Mouse (Mus musculus): Measurements from ENCODE around the gene Tk1. TPM values are rescaled to one million over a fixed set of nuclear protein-coding genes. Genes with fewer than 3 reads are reported as not detected.
"Not testable (repeated sequence)": the region's sequence is repeated elsewhere in the genome, so short reads cannot be mapped to it uniquely, and the experiment has no call there.

The Tk1 gene
- polyA plus RNA-seq, 1 experiment from 2014 or later = 58.0 TPM

DNA sequence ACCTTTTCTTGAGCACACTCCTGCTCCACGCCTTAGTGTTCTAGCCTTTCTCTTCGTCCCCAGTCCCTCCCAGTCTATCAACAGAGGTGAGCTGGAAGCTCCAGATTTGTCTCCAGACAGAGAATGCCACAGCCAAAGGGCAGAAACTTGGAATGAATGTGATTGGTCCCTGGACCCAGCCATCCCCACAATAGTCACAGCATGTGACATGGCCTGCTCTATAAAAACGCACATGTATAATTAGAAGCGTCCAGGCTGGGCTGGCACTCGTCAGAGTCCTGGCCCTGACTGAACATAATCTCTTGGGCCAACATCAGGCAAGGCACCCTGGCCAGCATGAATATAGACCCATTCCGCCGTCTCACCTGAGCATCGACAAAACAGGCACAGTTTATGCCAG, 6.8 kb downstream of the Tk1 start:
- 73% methylated on average over 8 of the region's 8 CpGs for WGBS
- Histone ChIP-seq H3K4me2 (replicated peaks; ENCODE audit: low read depth) (no peak overlapping the region), H3K9ac (ENCODE audit: low read length) (no peak overlapping the region), H3K27ac (replicated peaks) (no peak overlapping the region), H3K27me3 (ENCODE audit: control insufficient read depth, insufficient read depth, low read length) (no peaks in the 10 kb centered on the region), H3K9me3 (ENCODE audit: control insufficient read depth, low read length) (no peaks in the 10 kb centered on the region), H3K4me1 (replicated peaks; ENCODE audit: control insufficient read depth, insufficient read depth) (peaks cover 6% of the 10 kb centered on the region; the same call in 1 of the 2 replicates), H3K36me3 (ENCODE audit: control insufficient read depth, insufficient read depth, low read length) (peaks cover 5% of the 10 kb centered on the region; the same call in 1 of the 2 replicates), H3K4me3 (ENCODE audit: low read depth, low read length) (no peak overlapping the region)
- DNase-seq (ENCODE audit: low spot score) = no peak
- no peak for ATAC-seq (ENCODE audit: low FRiP score, low TSS enrichment)
- TF ChIP-seq CTCF (IDR thresholded peaks at IDR 0.05; ENCODE audit: low read depth) = no peak
- no peak for TF ChIP-seq EP300 (optimal IDR thresholded peaks at IDR 0.05)

DNA sequence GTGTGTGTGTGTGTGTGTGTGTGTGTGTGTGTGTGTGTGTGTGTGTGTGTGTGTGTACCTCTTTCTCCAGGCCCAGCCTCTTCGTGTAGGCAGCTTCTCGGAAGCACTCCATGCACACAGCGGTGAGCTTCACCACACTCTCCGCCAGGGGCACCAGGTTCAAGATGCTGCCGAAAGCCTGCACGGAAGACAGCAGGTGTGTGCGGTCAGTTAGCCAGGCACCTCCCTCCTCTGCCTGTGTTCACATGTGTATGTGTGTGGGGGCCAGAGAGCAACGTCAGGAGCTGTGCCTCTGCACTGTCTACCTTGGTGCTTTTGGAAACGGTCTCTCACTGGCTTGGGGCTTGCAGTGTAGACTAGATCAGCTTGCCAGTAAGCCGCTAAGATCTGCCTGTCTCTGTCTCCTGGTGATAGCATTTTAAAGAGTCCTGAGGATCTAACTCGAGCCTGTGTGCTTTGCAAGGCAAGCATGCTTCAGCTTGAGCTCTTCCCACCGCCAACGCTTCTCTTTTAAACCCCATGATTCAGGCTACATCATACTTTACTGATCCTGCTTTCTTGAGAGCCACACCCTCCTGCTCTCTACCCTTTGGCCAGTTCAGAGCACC, 9.4 kb downstream of the Tk1 start:
- DNase-seq (ENCODE audit: low spot score) = no peak
- WGBS = 76% methylated on average over 13 of the region's 13 CpGs
- no peak overlapping the region for H3K4me3 ChIP-seq (ENCODE audit: low read depth, low read length)
- no peak overlapping the region for H3K9ac ChIP-seq (ENCODE audit: low read length)
- H3K27me3 ChIP-seq (ENCODE audit: control insufficient read depth, insufficient read depth, low read length) = no peaks in the 10 kb centered on the region
- ATAC-seq (ENCODE audit: low FRiP score, low TSS enrichment) = peak; percentile 11; the same call in 1 of the 2 replicates
- H3K27ac ChIP-seq (replicated peaks) = no peak overlapping the region
- H3K4me1 ChIP-seq (replicated peaks; ENCODE audit: control insufficient read depth, insufficient read depth) = no peaks in the 10 kb centered on the region
- peaks cover 9% of the 10 kb centered on the region; the same call in 1 of the 2 replicates for H3K36me3 ChIP-seq (ENCODE audit: control insufficient read depth, insufficient read depth, low read length)
- H3K9me3 ChIP-seq (ENCODE audit: control insufficient read depth, low read length) = no peaks in the 10 kb centered on the region
- no peak for TF ChIP-seq CTCF (IDR thresholded peaks at IDR 0.05; ENCODE audit: low read depth)
- no peak for TF ChIP-seq EP300 (optimal IDR thresholded peaks at IDR 0.05)
- H3K4me2 ChIP-seq (replicated peaks; ENCODE audit: low read depth) = no peak overlapping the region

DNA sequence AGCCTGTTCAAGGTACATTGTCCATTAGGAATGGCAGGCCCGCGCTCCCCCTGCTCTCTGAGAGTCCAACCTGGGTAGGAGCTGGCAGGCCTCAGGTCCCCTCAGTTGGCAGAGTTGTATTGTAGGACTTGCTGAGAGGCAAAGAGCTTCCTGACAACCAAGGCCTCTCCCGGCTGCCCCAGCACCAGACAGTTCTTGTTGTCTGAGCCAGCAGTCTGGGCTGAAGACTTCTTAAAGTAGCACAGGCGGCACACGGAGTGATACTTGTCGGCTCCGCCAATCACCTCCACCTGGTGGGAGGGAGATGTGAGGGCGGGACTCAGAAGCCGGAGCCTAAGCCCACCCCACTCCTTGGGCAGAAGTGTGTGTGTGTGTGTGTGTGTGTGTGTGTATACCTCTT, 10.0 kb downstream of the Tk1 start:
- H3K27me3 ChIP-seq (ENCODE audit: control insufficient read depth, insufficient read depth, low read length) = not testable (repeated sequence)

DNA sequence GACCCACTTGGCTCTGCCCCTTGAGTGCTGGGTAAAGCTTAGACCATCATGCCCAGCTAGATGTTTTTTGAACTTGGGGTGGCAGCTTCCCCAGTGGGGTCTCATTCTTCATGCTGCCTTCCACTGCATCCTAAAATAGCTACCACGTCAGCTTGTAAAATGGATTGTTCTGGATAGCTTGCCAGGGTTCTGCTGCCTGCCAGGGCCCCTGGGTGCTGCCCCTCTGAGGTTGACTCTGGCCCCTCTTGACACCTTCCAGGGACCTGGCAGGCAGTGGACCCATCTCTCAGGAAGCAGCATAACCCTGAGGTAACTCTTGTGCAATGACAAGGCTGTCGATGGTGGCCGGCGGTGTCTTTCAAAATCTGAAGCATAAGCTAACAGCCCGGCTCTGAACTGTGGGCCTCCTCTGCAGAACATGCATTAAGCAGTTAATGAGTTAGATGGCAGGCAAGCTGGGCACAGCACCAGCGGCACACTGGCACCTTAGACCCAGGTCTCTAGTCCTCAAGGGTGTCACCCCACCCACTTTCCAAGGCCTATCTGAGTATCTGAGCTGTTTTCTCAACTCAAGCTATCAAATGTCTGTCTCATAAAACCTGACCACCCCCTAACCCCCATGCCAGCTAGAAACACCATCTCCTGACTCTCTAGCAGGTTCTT, 11.1 kb downstream of the Tk1 start:
- TF ChIP-seq CTCF (IDR thresholded peaks at IDR 0.05; ENCODE audit: low read depth) (no peak), EP300 (optimal IDR thresholded peaks at IDR 0.05) (no peak)
- no peak overlapping the region for H3K4me2 ChIP-seq (replicated peaks; ENCODE audit: low read depth)
- H3K4me1 ChIP-seq (replicated peaks; ENCODE audit: control insufficient read depth, insufficient read depth) = 0 out of 2 replicates have a peak, but pooled peaks cover 3% of the 10 kb centered on the region
- H3K4me3 ChIP-seq (ENCODE audit: low read depth, low read length) = no peak overlapping the region
- H3K9ac ChIP-seq (ENCODE audit: low read length) = no peak overlapping the region
- H3K36me3 ChIP-seq (ENCODE audit: control insufficient read depth, insufficient read depth, low read length) = peaks cover 9% of the 10 kb centered on the region; the same call in 1 of the 2 replicates
- H3K9me3 ChIP-seq (ENCODE audit: control insufficient read depth, low read length) = no peaks in the 10 kb centered on the region
- no peak overlapping the region for H3K27ac ChIP-seq (replicated peaks)
- no peaks in the 10 kb centered on the region for H3K27me3 ChIP-seq (ENCODE audit: control insufficient read depth, insufficient read depth, low read length)
- no peak for DNase-seq (ENCODE audit: low spot score)
- ATAC-seq (ENCODE audit: low FRiP score, low TSS enrichment) = no peak
- WGBS = 79% methylated on average over 6 of the region's 6 CpGs

More for the DNA sequence above, 10.0 kb downstream of the Tk1 start:
- not testable (repeated sequence) for H3K4me2 ChIP-seq (replicated peaks; ENCODE audit: low read depth); H3K4me1 ChIP-seq (replicated peaks; ENCODE audit: control insufficient read depth, insufficient read depth); DNase-seq (ENCODE audit: low spot score); H3K36me3 ChIP-seq (ENCODE audit: control insufficient read depth, insufficient read depth, low read length); H3K4me3 ChIP-seq (ENCODE audit: low read depth, low read length); ATAC-seq (ENCODE audit: low FRiP score, low TSS enrichment); H3K9ac ChIP-seq (ENCODE audit: low read length); H3K9me3 ChIP-seq (ENCODE audit: control insufficient read depth, low read length)
- peak overlapping the region; percentile 13; the same call in 1 of the 2 replicates for H3K27ac ChIP-seq (replicated peaks)
- WGBS = 66% methylated on average over 9 of the region's 9 CpGs

DNA sequence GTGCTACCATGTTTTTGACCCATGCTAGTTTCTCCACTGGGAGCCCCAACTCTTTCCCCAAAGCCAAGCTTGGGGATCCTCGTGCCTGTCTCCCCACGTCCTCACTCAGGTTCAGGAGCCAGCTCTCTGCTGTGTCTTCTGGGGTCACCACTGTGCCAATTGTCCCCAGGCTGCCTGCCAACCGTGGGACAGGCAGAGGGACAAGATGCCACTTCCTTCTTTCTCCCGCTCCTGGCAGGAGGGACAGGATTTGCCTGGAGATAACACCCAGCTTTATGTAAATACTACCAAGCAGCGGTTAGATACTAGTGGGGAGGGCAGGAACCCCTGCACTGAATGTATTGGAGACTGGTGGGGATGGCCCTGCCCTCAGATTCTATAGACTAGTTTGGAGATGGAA, 12.0 kb downstream of the Tk1 start:
- Histone ChIP-seq H3K27me3 (ENCODE audit: control insufficient read depth, insufficient read depth, low read length) (no peaks in the 10 kb centered on the region), H3K9me3 (ENCODE audit: control insufficient read depth, low read length) (no peaks in the 10 kb centered on the region), H3K4me1 (replicated peaks; ENCODE audit: control insufficient read depth, insufficient read depth) (0 out of 2 replicates have a peak, but pooled peaks cover 3% of the 10 kb centered on the region), H3K9ac (ENCODE audit: low read length) (no peak overlapping the region), H3K36me3 (ENCODE audit: control insufficient read depth, insufficient read depth, low read length) (peaks cover 7% of the 10 kb centered on the region; the same call in 1 of the 2 replicates), H3K4me2 (replicated peaks; ENCODE audit: low read depth) (no peak overlapping the region), H3K27ac (replicated peaks) (no peak overlapping the region), H3K4me3 (ENCODE audit: low read depth, low read length) (no peak overlapping the region)
- TF ChIP-seq EP300 (optimal IDR thresholded peaks at IDR 0.05) = no peak
- DNase-seq (ENCODE audit: low spot score) (no peak), ATAC-seq (ENCODE audit: low FRiP score, low TSS enrichment) (no peak)
- 54% methylated on average over 5 of the region's 5 CpGs for WGBS
